Mouse (Mus musculus) lung, postnatal 25 days (tissue): ENCODE measurements around the gene Cpt1b.

Experiments
- DNase-seq: peaks from one replicate; pipeline ENCODE4 v3.0.0; 2022; ENCODE audit warnings: low spot score

The Cpt1b gene

GRCm38 (mm10) chr15:89425711-89426121 is at the start of gene Cpt1b:
Cpt1b (minus strand) TSS chr15:89425863.
- DNase-seq, result no peak

- no peak for DNase-seq
Measured at GRCm38 (mm10) chr15:89475293-89475600, 49.6 kb upstream of the Cpt1b start.

GRCm38 (mm10) chr15:89474596-89475292 is 49.1 kb upstream of the Cpt1b start:
- no peak for DNase-seq

- no peak for DNase-seq
Measured at GRCm38 (mm10) chr15:89473921-89474320, 48.3 kb upstream of the Cpt1b start.

- DNase-seq, result no peak
Measured at GRCm38 (mm10) chr15:89473370-89473769, 47.7 kb upstream of the Cpt1b start.

- no peak for DNase-seq
Measured at GRCm38 (mm10) chr15:89471476-89471875, 45.8 kb upstream of the Cpt1b start.

GRCm38 (mm10) chr15:89468577-89468976 is 42.9 kb upstream of the Cpt1b start:
- no peak for DNase-seq

- DNase-seq, result no peak
Measured at GRCm38 (mm10) chr15:89465052-89465451, 39.4 kb upstream of the Cpt1b start.

GRCm38 (mm10) chr15:89463334-89464235 is 37.9 kb upstream of the Cpt1b start:
- no peak for DNase-seq

- no peak for DNase-seq
Measured at GRCm38 (mm10) chr15:89462176-89462575, 36.5 kb upstream of the Cpt1b start.

- no peak for DNase-seq
Measured at GRCm38 (mm10) chr15:89461321-89461720, 35.7 kb upstream of the Cpt1b start.

- no peak for DNase-seq
Measured at GRCm38 (mm10) chr15:89460298-89460697, 34.6 kb upstream of the Cpt1b start.

- no peak for DNase-seq
Measured at GRCm38 (mm10) chr15:89459821-89460220, 34.2 kb upstream of the Cpt1b start.

- no peak for DNase-seq
Measured at GRCm38 (mm10) chr15:89458942-89459341, 33.3 kb upstream of the Cpt1b start.

- DNase-seq, result no peak
Measured at GRCm38 (mm10) chr15:89455642-89456041, 30.0 kb upstream of the Cpt1b start.

- DNase-seq, result no peak
Measured at GRCm38 (mm10) chr15:89454857-89455256, 29.2 kb upstream of the Cpt1b start.

GRCm38 (mm10) chr15:89453865-89454478 is 28.3 kb upstream of the Cpt1b start, which contains the start of gene Mapk8ip2:
Mapk8ip2 (plus strand) TSS chr15:89453913.
- no peak for DNase-seq

GRCm38 (mm10) chr15:89452906-89453864 is 27.5 kb upstream of the Cpt1b start:
- DNase-seq, result peak; percentile 48

- DNase-seq, result no peak
Measured at GRCm38 (mm10) chr15:89442486-89443070, 16.9 kb upstream of the Cpt1b start.

GRCm38 (mm10) chr15:89435878-89436277 is 10.2 kb upstream of the Cpt1b start:
- no peak for DNase-seq

GRCm38 (mm10) chr15:89434136-89434535 is 8.5 kb upstream of the Cpt1b start:
- DNase-seq, result no peak
